Mouse (Mus musculus) embryonic facial prominence, embryonic 13.5 days (tissue): ENCODE measurements around the gene Lifr. TPM values are rescaled to one million over a fixed set of nuclear protein-coding genes. Genes with fewer than 3 reads are reported as not detected.
A peak's percentile ranks its signal among the peaks of the same experiment; 100 is the strongest.

Source experiments
- ATAC-seq: fragments of 200-750 bp; cut with Nextera tagmentation; 2 replicates; pipeline ENCODE4 v1.8.0; 2017; ENCODE audit warnings: low read depth; ENCODE audit not compliant: insufficient number of reproducible peaks, insufficient read depth, low FRiP score, low TSS enrichment
- H3K27ac ChIP-seq: fragments of 300-500 bp; sonication (generic); 2 replicates; pipeline ENCODE4 v1.5.1; 2015; ENCODE audit warnings: moderate library complexity, mild to moderate bottlenecking, inconsistent platforms
- H3K27me3 ChIP-seq: fragments of 300-500 bp; sonication (generic); 2 replicates; pipeline ENCODE4 v1.6.1; 2015; ENCODE audit warnings: mild to moderate bottlenecking, inconsistent platforms
- H3K36me3 ChIP-seq: fragments of 300-500 bp; sonication (generic); 2 replicates; pipeline ENCODE4 v1.6.1; 2015; ENCODE audit warnings: mild to moderate bottlenecking, inconsistent platforms
- H3K4me1 ChIP-seq: fragments of 300-500 bp; sonication (generic); 2 replicates; pipeline ENCODE4 v1.6.1; 2015; ENCODE audit warnings: inconsistent platforms
- H3K4me2 ChIP-seq: fragments of 300-500 bp; sonication (generic); 2 replicates; pipeline ENCODE4 v1.6.1; 2015; ENCODE audit warnings: moderate library complexity, mild to moderate bottlenecking, inconsistent platforms
- H3K4me3 ChIP-seq: fragments of 300-500 bp; sonication (generic); 2 replicates; pipeline ENCODE4 v1.5.1; 2015; ENCODE audit warnings: mild to moderate bottlenecking, inconsistent platforms
- H3K9ac ChIP-seq: fragments of 300-500 bp; sonication (generic); 2 replicates; pipeline ENCODE4 v1.6.1; 2015; ENCODE audit warnings: mild to moderate bottlenecking, inconsistent platforms
- H3K9me3 ChIP-seq: fragments of 300-500 bp; sonication (generic); 2 replicates; pipeline ENCODE4 v1.6.1; 2016; ENCODE audit warnings: inconsistent platforms
- WGBS: fragments of 180-500 bp; shearing (Covaris S2); methylation state at CpG from one replicate; pipeline ENCODE4 v1.1.7; 2015; ENCODE audit warnings: mixed read lengths; 5-methylcytosine and 5-hydroxymethylcytosine counted together
- polyA plus RNA-seq: library from polyadenylated mRNA; unstranded; fragments of >200 nt; fragmentation: Nextera tagmentation; extraction: Ambion mirVana; gene quantifications from 2 replicates; pipeline ENCODE4 v1.2.1, GENCODE M21; 2015

Gene Lifr
- polyA plus RNA-seq, 1 experiment from 2014 or later: 13.6 TPM

GRCm38 (mm10) chr15:7130691-7131225, 40.3 kb downstream of the Lifr start:
- no peak for ATAC-seq
- 33% methylated on average over 7 of the region's 7 CpGs for WGBS

GRCm38 (mm10) chr15:7132741-7133140, 42.3 kb downstream of the Lifr start:
- Histone ChIP-seq H3K4me2 (no peak overlapping the region), H3K4me1 (peaks cover 22% of the 10 kb centered on the region), H3K27ac (no peak overlapping the region), H3K36me3 (0 out of 2 replicates have a peak, but pooled peaks cover 3% of the 10 kb centered on the region), H3K9ac (peak overlapping the region; percentile 16; the same call in 1 of the 2 replicates), H3K9me3 (no peaks in the 10 kb centered on the region), H3K27me3 (0 out of 2 replicates have a peak, but pooled peaks cover 4% of the 10 kb centered on the region), H3K4me3 (no peak overlapping the region)
- ATAC-seq: no peak
- WGBS: 43% methylated on average over 13 of the region's 13 CpGs

More at GRCm38 (mm10) chr15:7130691-7131225, 40.3 kb downstream of the Lifr start:
- peaks cover 22% of the 10 kb centered on the region for H3K4me1 ChIP-seq
- H3K27me3 ChIP-seq: 0 out of 2 replicates have a peak, but pooled peaks cover 4% of the 10 kb centered on the region
- peak overlapping the region; percentile 96 for H3K4me2 ChIP-seq
- H3K4me3 ChIP-seq: peak overlapping the region; percentile 82
- H3K27ac ChIP-seq: no peak overlapping the region
- no peaks in the 10 kb centered on the region for H3K9me3 ChIP-seq
- peak overlapping the region; percentile 85; the same call in 1 of the 2 replicates for H3K9ac ChIP-seq
- 0 out of 2 replicates have a peak, but pooled peaks cover 3% of the 10 kb centered on the region for H3K36me3 ChIP-seq

- 49% methylated on average over 11 of the region's 11 CpGs for WGBS
- H3K27me3 ChIP-seq: 0 out of 2 replicates have a peak, but pooled peaks cover 4% of the 10 kb centered on the region
- no peak overlapping the region for H3K4me2 ChIP-seq
- H3K9ac ChIP-seq: no peak overlapping the region
- H3K36me3 ChIP-seq: 0 out of 2 replicates have a peak, but pooled peaks cover 3% of the 10 kb centered on the region
- H3K27ac ChIP-seq: no peak overlapping the region
- ATAC-seq: no peak
- H3K4me3 ChIP-seq: no peak overlapping the region
- no peaks in the 10 kb centered on the region for H3K9me3 ChIP-seq
- H3K4me1 ChIP-seq: peaks cover 17% of the 10 kb centered on the region
These were observed 44.1 kb downstream of the Lifr start for GRCm38 (mm10) chr15:7134454-7135052.

GRCm38 (mm10) chr15:7135982-7136562, 45.7 kb downstream of the Lifr start:
- no peak overlapping the region for H3K9ac ChIP-seq
- no peak overlapping the region for H3K4me2 ChIP-seq
- 0 out of 2 replicates have a peak, but pooled peaks cover 3% of the 10 kb centered on the region for H3K36me3 ChIP-seq
- peaks cover 10% of the 10 kb centered on the region for H3K4me1 ChIP-seq
- 62% methylated on average over 6 of the region's 6 CpGs for WGBS
- no peak overlapping the region for H3K4me3 ChIP-seq
- no peak for ATAC-seq
- H3K9me3 ChIP-seq: no peaks in the 10 kb centered on the region
- 0 out of 2 replicates have a peak, but pooled peaks cover 4% of the 10 kb centered on the region for H3K27me3 ChIP-seq
- H3K27ac ChIP-seq: no peak overlapping the region

- Histone ChIP-seq H3K27ac (no peak overlapping the region), H3K9ac (no peak overlapping the region), H3K36me3 (0 out of 2 replicates have a peak, but pooled peaks cover 3% of the 10 kb centered on the region)
These were observed 46.5 kb downstream of the Lifr start for GRCm38 (mm10) chr15:7136912-7137311.

GRCm38 (mm10) chr15:7137607-7138006, 47.2 kb downstream of the Lifr start:
- Histone ChIP-seq H3K36me3 (0 out of 2 replicates have a peak, but pooled peaks cover 3% of the 10 kb centered on the region), H3K9ac (no peak overlapping the region), H3K4me1 (peaks cover 9% of the 10 kb centered on the region; the same call in 1 of the 2 replicates), H3K9me3 (no peaks in the 10 kb centered on the region), H3K4me2 (no peak overlapping the region), H3K27ac (no peak overlapping the region), H3K27me3 (0 out of 2 replicates have a peak, but pooled peaks cover 3% of the 10 kb centered on the region), H3K4me3 (no peak overlapping the region)
- ATAC-seq: no peak
- 90% methylated on average over 12 of the region's 12 CpGs for WGBS

More at GRCm38 (mm10) chr15:7136912-7137311, 46.5 kb downstream of the Lifr start:
- Histone ChIP-seq H3K4me2 (no peak overlapping the region), H3K4me3 (no peak overlapping the region), H3K27me3 (0 out of 2 replicates have a peak, but pooled peaks cover 4% of the 10 kb centered on the region), H3K4me1 (peaks cover 9% of the 10 kb centered on the region; the same call in 1 of the 2 replicates), H3K9me3 (no peaks in the 10 kb centered on the region)
- ATAC-seq: no peak
- 84% methylated on average over 10 of the region's 10 CpGs for WGBS

GRCm38 (mm10) chr15:7138471-7138870, 48.1 kb downstream of the Lifr start:
- Histone ChIP-seq H3K4me2 (no peak overlapping the region), H3K36me3 (no peaks in the 10 kb centered on the region), H3K27me3 (no peaks in the 10 kb centered on the region), H3K4me1 (peaks cover 10% of the 10 kb centered on the region; the same call in 1 of the 2 replicates), H3K9me3 (no peaks in the 10 kb centered on the region), H3K9ac (no peak overlapping the region), H3K27ac (no peak overlapping the region), H3K4me3 (no peak overlapping the region)
- WGBS: 95% methylated on average over 14 of the region's 14 CpGs
- no peak for ATAC-seq

- 85% methylated on average over 7 of the region's 7 CpGs for WGBS
- ATAC-seq: no peak
- no peaks in the 10 kb centered on the region for H3K27me3 ChIP-seq
These were observed 49.9 kb downstream of the Lifr start for GRCm38 (mm10) chr15:7140322-7140721.

GRCm38 (mm10) chr15:7141246-7141645, 50.8 kb downstream of the Lifr start:
- WGBS: 71% methylated on average over 13 of the region's 13 CpGs
- no peaks in the 10 kb centered on the region for H3K9me3 ChIP-seq
- H3K4me2 ChIP-seq: no peak overlapping the region
- no peak for ATAC-seq
- H3K36me3 ChIP-seq: no peaks in the 10 kb centered on the region
- H3K27me3 ChIP-seq: no peaks in the 10 kb centered on the region
- H3K9ac ChIP-seq: no peak overlapping the region
- H3K4me1 ChIP-seq: peaks cover 34% of the 10 kb centered on the region
- H3K4me3 ChIP-seq: no peak overlapping the region
- H3K27ac ChIP-seq: no peak overlapping the region

More at GRCm38 (mm10) chr15:7140322-7140721, 49.9 kb downstream of the Lifr start:
- H3K4me3 ChIP-seq: no peak overlapping the region
- H3K9me3 ChIP-seq: no peaks in the 10 kb centered on the region
- H3K9ac ChIP-seq: no peak overlapping the region
- H3K36me3 ChIP-seq: no peaks in the 10 kb centered on the region
- H3K27ac ChIP-seq: no peak overlapping the region
- no peak overlapping the region for H3K4me2 ChIP-seq
- H3K4me1 ChIP-seq: peaks cover 26% of the 10 kb centered on the region

GRCm38 (mm10) chr15:7143689-7144170, 53.3 kb downstream of the Lifr start:
- Histone ChIP-seq H3K4me2 (no peak overlapping the region), H3K4me1 (peaks cover 40% of the 10 kb centered on the region), H3K9ac (no peak overlapping the region), H3K27ac (no peak overlapping the region), H3K27me3 (no peaks in the 10 kb centered on the region), H3K9me3 (no peaks in the 10 kb centered on the region), H3K4me3 (no peak overlapping the region), H3K36me3 (no peaks in the 10 kb centered on the region)
- WGBS: 54% methylated on average over 15 of the region's 15 CpGs
- no peak for ATAC-seq

GRCm38 (mm10) chr15:7144542-7144941, 54.1 kb downstream of the Lifr start:
- no peak overlapping the region for H3K9ac ChIP-seq
- no peaks in the 10 kb centered on the region for H3K36me3 ChIP-seq
- H3K27me3 ChIP-seq: no peaks in the 10 kb centered on the region
- no peak overlapping the region for H3K27ac ChIP-seq
- H3K4me3 ChIP-seq: no peak overlapping the region
- no peak overlapping the region for H3K4me2 ChIP-seq
- 72% methylated on average over 3 of the region's 3 CpGs for WGBS
- H3K4me1 ChIP-seq: peaks cover 40% of the 10 kb centered on the region
- H3K9me3 ChIP-seq: no peaks in the 10 kb centered on the region
- ATAC-seq: no peak
